Mouse (Mus musculus) stomach, postnatal 0 days (tissue): Measurements from ENCODE around the gene Fbxo8. TPM values are rescaled to one million over a fixed set of nuclear protein-coding genes. Genes with fewer than 3 reads are reported as not detected.

Source experiments
- ATAC-seq: fragments of 200-750 bp; cut with Nextera tagmentation; 2 replicates; pipeline ENCODE4 v1.8.0; 2017; ENCODE audit not compliant: low FRiP score, low TSS enrichment
- DNase-seq: peaks from one replicate; pipeline ENCODE4 v3.0.0-alpha.2; 2016; ENCODE audit warnings: low spot score
- H3K27ac ChIP-seq: fragments of 300-500 bp; sonication (generic); replicated peaks from 2 replicates; pipeline ENCODE4 v1.5.1; 2014; ENCODE audit warnings: mild to moderate bottlenecking, control low read depth
- H3K27me3 ChIP-seq: fragments of 300-500 bp; sonication (generic); 2 replicates; pipeline ENCODE4 v1.6.1; 2014; ENCODE audit warnings: low read length; ENCODE audit not compliant: control insufficient read depth, insufficient read depth
- H3K36me3 ChIP-seq: fragments of 300-500 bp; sonication (generic); 2 replicates; pipeline ENCODE4 v1.6.1; 2014; ENCODE audit warnings: low read length, mixed read lengths; ENCODE audit not compliant: control insufficient read depth, insufficient read depth
- H3K4me1 ChIP-seq: fragments of 300-500 bp; sonication (generic); replicated peaks from 2 replicates; pipeline ENCODE4 v1.6.1; 2014; ENCODE audit warnings: antibody characterized with exemption; ENCODE audit not compliant: control insufficient read depth, insufficient read depth
- H3K4me2 ChIP-seq: fragments of 300-500 bp; sonication (generic); replicated peaks from 2 replicates; pipeline ENCODE4 v1.6.1; 2014; ENCODE audit warnings: low read depth, mild to moderate bottlenecking, control low read depth, moderate library complexity
- H3K4me3 ChIP-seq: fragments of 300-500 bp; sonication (generic); 2 replicates; pipeline ENCODE4 v1.5.1; 2014; ENCODE audit warnings: low read depth, low read length, control low read depth
- H3K9ac ChIP-seq: fragments of 300-500 bp; sonication (generic); 2 replicates; pipeline ENCODE4 v1.6.1; 2014; ENCODE audit warnings: mild to moderate bottlenecking, low read length, control low read depth, mixed read lengths
- H3K9me3 ChIP-seq: fragments of 300-500 bp; sonication (generic); 2 replicates; pipeline ENCODE4 v1.6.1; 2016; ENCODE audit warnings: low read length; ENCODE audit not compliant: control insufficient read depth
- CTCF ChIP-seq: IDR thresholded peaks from 2 replicates; pipeline ENCODE4 v1.5.1; 2016; ENCODE audit warnings: antibody characterized with exemption, low read depth, mild to moderate bottlenecking, moderate library complexity
- EP300 ChIP-seq: optimal IDR thresholded peaks from 2 replicates; pipeline ENCODE3; 2016; ENCODE audit warnings: antibody characterized with exemption
- WGBS: fragments of 180-500 bp; shearing (Covaris S2); extraction: QIAGEN DNeasy Blood & Tissue Kit; methylation state at CpG from one replicate; pipeline ENCODE4 v1.1.7; 2014; 5-methylcytosine and 5-hydroxymethylcytosine counted together
- polyA plus RNA-seq: library from polyadenylated mRNA; unstranded; fragments of >200 nt; fragmentation: Nextera tagmentation; extraction: Ambion mirVana; gene quantifications from 2 replicates; pipeline ENCODE4 v1.2.1, GENCODE M21; 2015

The Fbxo8 gene
- polyA plus RNA-seq, 1 experiment from 2014 or later = 38.9 TPM

GRCm38 (mm10) chr8:56521051-56521450, 29.8 kb upstream of the Fbxo8 start:
- no peak overlapping the region for H3K4me3 ChIP-seq
- no peaks in the 10 kb centered on the region for H3K4me1 ChIP-seq
- TF ChIP-seq CTCF (peak; percentile 44), EP300 (no peak)
- no peaks in the 10 kb centered on the region for H3K36me3 ChIP-seq
- H3K4me2 ChIP-seq = no peak overlapping the region
- H3K27ac ChIP-seq = no peak overlapping the region
- H3K9me3 ChIP-seq = no peaks in the 10 kb centered on the region
- DNase-seq (no peak), ATAC-seq (no peak)
- no peaks in the 10 kb centered on the region for H3K27me3 ChIP-seq
- H3K9ac ChIP-seq = no peak overlapping the region
- 80% methylated on average over 4 of the region's 4 CpGs for WGBS

DNA sequence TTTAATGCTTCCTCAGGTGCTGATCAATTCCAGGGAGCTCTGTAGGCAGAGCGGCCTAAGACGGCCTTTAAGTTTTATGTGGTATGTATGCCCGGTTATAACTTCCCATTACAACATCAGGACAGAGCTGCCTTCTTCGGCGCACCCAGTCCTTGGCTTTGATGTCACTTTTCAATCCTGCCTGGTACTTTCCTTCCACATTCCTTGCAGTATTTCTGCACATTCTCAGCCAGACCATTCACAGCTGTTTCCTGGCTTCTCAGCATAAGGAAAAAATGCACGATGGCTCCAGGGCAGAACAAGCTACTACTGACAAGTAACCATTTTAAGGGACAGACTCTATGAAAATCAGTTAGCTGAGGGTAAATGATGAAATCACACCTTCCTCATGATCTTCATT, 22.0 kb upstream of the Fbxo8 start:
- ATAC-seq = no peak
- Histone ChIP-seq H3K4me3 (no peak overlapping the region), H3K27me3 (no peaks in the 10 kb centered on the region), H3K36me3 (no peaks in the 10 kb centered on the region; the same call in 1 of the 2 replicates), H3K4me2 (no peak overlapping the region), H3K4me1 (no peaks in the 10 kb centered on the region), H3K9me3 (no peaks in the 10 kb centered on the region), H3K27ac (no peak overlapping the region), H3K9ac (no peak overlapping the region)
- WGBS = 68% methylated on average over 6 of the region's 6 CpGs
- DNase-seq = no peak
- no peak for TF ChIP-seq CTCF
- no peak for TF ChIP-seq EP300

- H3K4me1 ChIP-seq = no peaks in the 10 kb centered on the region
- H3K4me3 ChIP-seq = no peak overlapping the region
- H3K27ac ChIP-seq = no peak overlapping the region
- peak; percentile 74 for DNase-seq
- H3K9me3 ChIP-seq = no peaks in the 10 kb centered on the region
- no peak overlapping the region for H3K9ac ChIP-seq
- H3K4me2 ChIP-seq = no peak overlapping the region
- no peak for TF ChIP-seq EP300
- TF ChIP-seq CTCF = peak; percentile 92
- no peaks in the 10 kb centered on the region; the same call in 1 of the 2 replicates for H3K36me3 ChIP-seq
- WGBS = 3% methylated on average over 3 of the region's 3 CpGs
- no peak for ATAC-seq
- H3K27me3 ChIP-seq = no peaks in the 10 kb centered on the region
These were observed 20.5 kb upstream of the Fbxo8 start for GRCm38 (mm10) chr8:56530359-56530758.

DNA sequence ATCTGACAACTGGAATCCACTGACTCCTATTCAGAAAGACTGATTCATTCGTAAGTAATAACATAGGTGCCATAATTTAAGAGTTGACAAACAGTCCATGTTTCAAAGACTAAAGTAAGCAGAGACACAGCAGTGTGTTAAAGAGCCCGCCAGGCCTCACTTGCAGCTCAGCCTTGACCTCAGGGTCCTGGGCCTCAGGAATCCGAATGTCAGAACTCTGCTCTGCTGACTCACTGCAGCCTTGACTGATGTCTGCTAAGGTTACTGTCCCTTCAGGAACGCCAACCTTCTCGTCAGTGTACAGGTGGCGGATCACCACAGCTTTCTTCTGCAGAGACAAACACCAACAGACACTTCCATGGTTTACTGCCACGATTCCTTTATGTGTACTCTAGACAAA, 10.2 kb upstream of the Fbxo8 start:
- H3K9ac ChIP-seq = no peak overlapping the region
- 81% methylated on average over 7 of the region's 7 CpGs for WGBS

GRCm38 (mm10) chr8:56547866-56548265, 3.0 kb upstream of the Fbxo8 start:
- Histone ChIP-seq H3K27me3 (no peaks in the 10 kb centered on the region), H3K4me3 (no peak overlapping the region), H3K4me1 (no peaks in the 10 kb centered on the region), H3K9ac (no peak overlapping the region), H3K4me2 (no peak overlapping the region), H3K9me3 (no peaks in the 10 kb centered on the region), H3K27ac (no peak overlapping the region), H3K36me3 (0 out of 2 replicates have a peak, but pooled peaks cover 4% of the 10 kb centered on the region)
- TF ChIP-seq CTCF (no peak), EP300 (no peak)
- DNase-seq = no peak
- no peak for ATAC-seq
- 92% methylated on average over 2 of the region's 2 CpGs for WGBS

More for the DNA sequence above, 10.2 kb upstream of the Fbxo8 start:
- no peak overlapping the region for H3K4me3 ChIP-seq
- no peaks in the 10 kb centered on the region for H3K27me3 ChIP-seq
- ATAC-seq = no peak
- TF ChIP-seq EP300 (no peak), CTCF (no peak)
- no peak for DNase-seq
- H3K9me3 ChIP-seq = no peaks in the 10 kb centered on the region
- peaks cover 7% of the 10 kb centered on the region for H3K36me3 ChIP-seq
- H3K27ac ChIP-seq = no peak overlapping the region
- no peak overlapping the region for H3K4me2 ChIP-seq
- H3K4me1 ChIP-seq = no peaks in the 10 kb centered on the region

DNA sequence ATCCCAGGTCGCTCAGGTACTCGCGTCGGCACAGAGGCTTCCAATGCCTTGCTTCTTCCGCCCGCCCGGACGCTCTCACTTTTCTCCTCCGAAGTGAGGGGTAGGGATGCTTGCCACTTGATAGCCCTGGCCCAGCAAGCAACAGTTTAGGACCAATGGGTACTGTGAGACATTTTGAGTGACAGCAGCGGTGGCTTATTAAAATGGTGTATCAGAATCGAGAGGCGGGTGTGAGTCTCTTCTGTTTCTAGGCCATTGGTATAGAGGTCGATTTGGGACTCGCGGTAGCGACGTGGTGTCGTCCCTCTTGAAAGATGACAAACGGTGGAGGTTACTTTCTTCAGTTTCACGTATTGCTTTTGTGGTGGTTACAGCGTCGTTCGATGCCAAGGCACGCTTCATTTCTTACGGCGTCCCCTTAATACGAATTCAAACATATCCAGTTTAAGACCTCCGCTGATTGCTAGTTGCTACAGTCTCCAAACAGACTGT, 517 bp downstream of the Fbxo8 start:
- whole genome bisulfite sequencing = under 1% methylated on average over 28 of the region's 28 CpGs
- peak overlapping the region; percentile 53 for H3K4me2 ChIP-seq
- H3K4me3 ChIP-seq = peak overlapping the region; percentile 96
- ATAC-seq = peak; percentile 96
- H3K9me3 ChIP-seq = no peaks in the 10 kb centered on the region
- peak overlapping the region; percentile 81 for H3K9ac ChIP-seq
- DNase-seq = peak; percentile 86
- peak overlapping the region; percentile 93 for H3K27ac ChIP-seq
- H3K36me3 ChIP-seq = no peaks in the 10 kb centered on the region
- no peaks in the 10 kb centered on the region for H3K27me3 ChIP-seq
- TF ChIP-seq CTCF (no peak), EP300 (no peak)
- H3K4me1 ChIP-seq = no peaks in the 10 kb centered on the region
